9 mouse cellular contexts compared by ENCODE assay signal in genomic region chr2:30690925-30691856, GRCm38 (mm10).
DNase-seq lines count a peak whose midpoint lies in the region; ATAC-seq lines count a peak whose summit lies in the region.
"Had no signal": no experiment of that assay in that cellular context is flagged by ENCODE, and none has a peak within 500 bp of the region (broad histone marks: within the 10 kb centered on the region; RNA-seq: fewer than 3 reads in every experiment).

No protein-coding gene starts in this region.

- H3K36me3 ChIP-seq in heart, embryonic 14.5 days (ENCODE audit: control insufficient read depth, insufficient read depth, low read length) = no peaks in the 10 kb centered on the region

- no peak for ATAC-seq in heart, embryonic 14.5 days (ENCODE audit: insufficient number of reproducible peaks, insufficient read depth, low FRiP score, low read depth)
- no peak for ATAC-seq in megakaryocyte progenitor cell, adult 5-6 weeks (replicated peaks; ENCODE audit: poor library complexity)

- peak overlapping the region; percentile 76 to 95 for H3K27ac ChIP-seq in heart, embryonic 14.5 days (replicated peaks in 1 of 2; ENCODE audit: control insufficient read depth in 1 of 2, insufficient read depth in 1 of 2, low read depth in 2 of 2, low read length in 2 of 2)

- no peak overlapping the region; the same call in 1 of the 2 replicates for H3K9ac ChIP-seq in heart, embryonic 14.5 days (ENCODE audit: low read length)

- no peaks in the 10 kb centered on the region for H3K9me3 ChIP-seq in heart, embryonic 14.5 days (ENCODE audit: control insufficient read depth, low read length)
- H3K9me3 ChIP-seq: megakaryocyte, embryonic 14.5 days had no signal

- H3K4me2 ChIP-seq in heart, embryonic 14.5 days (ENCODE audit: low read length) = no peak overlapping the region

- WGBS in heart, embryonic 14.5 days = 84% methylated on average over 17 of the region's 17 CpGs

- H3K27me3 ChIP-seq in heart, embryonic 14.5 days (ENCODE audit: control insufficient read depth, insufficient read depth, low read length) = no peaks in the 10 kb centered on the region

- no peak overlapping the region for H3K4me3 ChIP-seq in heart, embryonic 14.5 days (ENCODE audit: control insufficient read depth in 1 of 2, insufficient read depth in 1 of 2, low read depth in 1 of 2, low read length in 2 of 2)

- H3K4me1 ChIP-seq in heart, embryonic 14.5 days (ENCODE audit: control insufficient read depth in 2 of 2, insufficient read depth in 2 of 2, low read length in 2 of 2) = peaks cover 44 to 57% of the 10 kb centered on the region in 2 experiments

- DNase-seq in heart, adult 18-20 months = no peak
- DNase-seq in embryo, embryonic 11 days = peak; percentile 64
- DNase-seq in induced T-regulatory cell, adult 2 months (ENCODE audit: low read depth) = peak; percentile 66
- peak; percentile 71 for DNase-seq in lung, postnatal 36 days
- peak; percentile 64 for DNase-seq in testis, postnatal 14 days (ENCODE audit: low spot score)
- no peak for DNase-seq in layer of hippocampus, adult 9-11 months

Comparison
In these comparisons a context has a peak if more than half of its experiments do, and no peak if none do; other contexts are left out.
1. DNase-seq: peak in embryo, embryonic 11 days (single experiment), induced T-regulatory cell, adult 2 months (single experiment), lung, postnatal 36 days (single experiment) and testis, postnatal 14 days (single experiment); none in heart, adult 18-20 months (0 of 2) and layer of hippocampus, adult 9-11 months (single experiment).